Mouse (Mus musculus) liver, postnatal 0 days (tissue): Measurements from ENCODE around the gene Smad5. TPM values are rescaled to one million over a fixed set of nuclear protein-coding genes. Genes with fewer than 3 reads are reported as not detected.

ENCODE experiments used
- ATAC-seq: fragments of 200-750 bp; cut with Nextera tagmentation; 2 replicates; pipeline ENCODE4 v1.8.0; 2017; ENCODE audit warnings: mild to moderate bottlenecking, moderate library complexity
- DNase-seq: peaks from one replicate; pipeline ENCODE4 v3.0.0-alpha.2; 2016
- H3K27ac ChIP-seq: fragments of 300-500 bp; sonication (generic); 2 replicates; pipeline ENCODE4 v1.5.1; 2014; ENCODE audit warnings: antibody characterized with exemption, moderate library complexity, mild to moderate bottlenecking, low read depth
- H3K27me3 ChIP-seq: fragments of 300-500 bp; sonication (generic); 2 replicates; pipeline ENCODE4 v1.6.1; 2014; ENCODE audit warnings: low read length, control low read depth, mixed read lengths; ENCODE audit not compliant: insufficient read depth
- H3K36me3 ChIP-seq: fragments of 300-500 bp; sonication (generic); replicated peaks from 2 replicates; pipeline ENCODE4 v1.6.1; 2014; ENCODE audit warnings: mild to moderate bottlenecking, control low read depth, low read length, moderate library complexity, mixed read lengths; ENCODE audit not compliant: insufficient read depth
- H3K4me1 ChIP-seq: fragments of 300-500 bp; sonication (generic); 2 replicates; pipeline ENCODE4 v1.6.1; 2014; ENCODE audit warnings: antibody characterized with exemption, mild to moderate bottlenecking, control low read depth; ENCODE audit not compliant: insufficient read depth
- H3K4me2 ChIP-seq: fragments of 300-500 bp; sonication (generic); 2 replicates; pipeline ENCODE4 v1.6.1; 2014; ENCODE audit warnings: low read depth, mild to moderate bottlenecking, low read length, moderate library complexity, mixed read lengths
- H3K4me3 ChIP-seq: fragments of 300-500 bp; sonication (generic); 2 replicates; pipeline ENCODE4 v1.5.1; 2014; ENCODE audit warnings: low read depth, low read length
- H3K9ac ChIP-seq: fragments of 300-500 bp; sonication (generic); replicated peaks from 2 replicates; pipeline ENCODE4 v1.6.1; 2014; ENCODE audit warnings: mild to moderate bottlenecking, moderate library complexity
- H3K9me3 ChIP-seq: fragments of 300-500 bp; sonication (generic); 2 replicates; pipeline ENCODE4 v1.6.1; 2016; ENCODE audit warnings: mild to moderate bottlenecking, control low read depth, low read length, mixed read lengths
- CTCF ChIP-seq: sonication (generic); IDR thresholded peaks from 2 replicates; pipeline ENCODE4 v1.5.1; 2016; ENCODE audit warnings: antibody characterized with exemption, low read depth
- EP300 ChIP-seq: IDR thresholded peaks from 2 replicates; pipeline ENCODE4 v1.6.1; 2016; ENCODE audit warnings: antibody characterized with exemption, low read depth, mild to moderate bottlenecking
- WGBS: fragments of 180-500 bp; shearing (Covaris S2); extraction: QIAGEN DNeasy Blood & Tissue Kit; methylation state at CpG from one replicate; pipeline ENCODE4 v1.1.7; 2014; ENCODE audit not compliant: insufficient replicate concordance; 5-methylcytosine and 5-hydroxymethylcytosine counted together
- polyA plus RNA-seq: library from polyadenylated mRNA; unstranded; fragments of >200 nt; fragmentation: Nextera tagmentation; extraction: Ambion mirVana; gene quantifications from 2 replicates; pipeline ENCODE4 v1.2.1, GENCODE M21; 2015

The Smad5 gene
- polyA plus RNA-seq, 1 experiment from 2014 or later, result 3.8 TPM

DNA sequence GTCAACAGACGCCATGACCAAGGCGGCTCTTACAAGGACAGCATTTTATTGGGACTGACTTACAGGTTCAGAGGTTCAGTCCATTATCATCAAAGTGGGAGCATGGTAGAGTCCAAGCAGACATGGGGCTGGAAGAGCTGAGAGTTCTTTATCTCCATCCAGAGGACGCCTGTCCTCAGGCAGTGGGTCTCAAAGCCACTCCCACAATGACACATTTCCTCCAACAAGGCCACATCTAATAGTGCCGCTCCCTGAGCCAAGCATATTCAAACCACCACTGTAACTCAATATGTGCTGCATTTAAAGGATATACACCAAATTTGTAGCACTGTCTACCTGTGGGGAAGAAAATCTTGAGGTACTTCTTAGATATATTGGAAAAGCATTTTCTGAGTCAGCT, 31.8 kb downstream of the Smad5 start:
- H3K4me1 ChIP-seq, result no peaks in the 10 kb centered on the region
- no peak overlapping the region for H3K4me3 ChIP-seq
- H3K4me2 ChIP-seq, result no peak overlapping the region
- peaks cover 37% of the 10 kb centered on the region for H3K36me3 ChIP-seq
- no peak for DNase-seq
- H3K9me3 ChIP-seq, result no peaks in the 10 kb centered on the region
- H3K27me3 ChIP-seq, result no peaks in the 10 kb centered on the region
- ATAC-seq, result no peak
- H3K9ac ChIP-seq, result no peak overlapping the region
- 70% methylated on average over 4 of the region's 4 CpGs for WGBS
- no peak overlapping the region for H3K27ac ChIP-seq
- TF ChIP-seq CTCF (no peak), EP300 (no peak)

DNA sequence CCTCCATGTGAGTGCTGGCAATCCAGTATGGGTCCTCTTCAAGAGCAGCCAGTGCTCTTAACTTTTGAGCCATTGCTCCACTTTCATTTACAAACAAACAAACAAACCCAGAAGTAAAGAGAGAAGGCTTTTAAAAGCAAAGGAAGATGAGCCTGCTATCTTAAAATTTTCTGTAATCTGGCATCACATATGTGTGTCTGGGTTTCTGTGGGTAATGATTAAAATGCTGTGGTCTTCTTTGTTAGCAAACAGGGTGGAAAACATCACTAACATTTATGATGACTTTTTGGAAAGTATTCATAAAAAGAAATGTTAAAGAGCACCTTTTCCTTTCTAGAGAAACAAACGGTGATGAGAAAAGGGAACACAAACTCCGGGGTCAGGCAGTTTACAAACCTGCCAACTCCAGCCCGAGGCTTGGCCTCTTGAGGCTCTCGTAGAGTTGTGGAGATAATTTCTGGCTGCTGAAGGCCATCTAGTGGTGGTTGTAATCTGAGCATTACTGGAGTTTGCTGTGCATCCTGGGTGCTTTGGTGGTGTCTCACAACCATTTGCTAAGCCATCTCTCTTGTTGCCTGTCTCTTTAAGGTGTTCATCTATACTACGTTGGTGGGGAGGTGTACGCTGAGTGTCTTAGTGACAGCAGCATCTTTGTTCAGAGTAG, 32.5 kb downstream of the Smad5 start:
- WGBS, result 50% methylated on average over 6 of the region's 6 CpGs
- H3K4me2 ChIP-seq, result no peak overlapping the region
- H3K4me1 ChIP-seq, result no peaks in the 10 kb centered on the region
- H3K36me3 ChIP-seq, result peaks cover 34% of the 10 kb centered on the region
- ATAC-seq (no peak), DNase-seq (no peak)
- H3K27me3 ChIP-seq, result no peaks in the 10 kb centered on the region
- no peaks in the 10 kb centered on the region for H3K9me3 ChIP-seq
- no peak overlapping the region for H3K9ac ChIP-seq
- TF ChIP-seq CTCF (peak; percentile 63), EP300 (no peak)
- H3K4me3 ChIP-seq, result no peak overlapping the region
- no peak overlapping the region for H3K27ac ChIP-seq

DNA sequence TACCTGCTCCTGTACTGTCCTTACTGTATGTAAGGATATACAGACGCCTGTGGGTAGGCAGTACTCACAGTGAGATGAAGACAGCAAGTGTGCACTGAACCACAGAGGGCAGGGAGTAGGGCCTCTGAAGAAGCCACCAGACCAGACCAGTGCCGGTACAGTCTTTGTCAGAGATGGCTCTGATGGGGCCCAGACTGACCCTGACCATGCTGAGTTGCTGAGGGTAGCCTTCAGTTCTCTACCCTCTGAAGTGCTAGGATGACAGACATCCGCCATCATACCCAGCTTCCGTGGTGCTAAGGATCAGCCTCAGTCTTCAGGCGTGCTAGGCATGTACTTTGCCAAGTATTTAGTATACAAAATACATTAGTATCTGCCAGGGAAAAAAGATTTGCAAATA, 36.7 kb downstream of the Smad5 start:
- no peak overlapping the region for H3K9ac ChIP-seq
- 86% methylated on average over 5 of the region's 5 CpGs for WGBS
- no peak overlapping the region for H3K27ac ChIP-seq
- no peaks in the 10 kb centered on the region for H3K27me3 ChIP-seq
- H3K4me2 ChIP-seq, result no peak overlapping the region
- no peak for DNase-seq
- H3K4me1 ChIP-seq, result no peaks in the 10 kb centered on the region
- ATAC-seq, result no peak
- TF ChIP-seq EP300, result no peak
- TF ChIP-seq CTCF, result no peak
- no peaks in the 10 kb centered on the region for H3K9me3 ChIP-seq
- no peak overlapping the region for H3K4me3 ChIP-seq
- peaks cover 14% of the 10 kb centered on the region for H3K36me3 ChIP-seq

DNA sequence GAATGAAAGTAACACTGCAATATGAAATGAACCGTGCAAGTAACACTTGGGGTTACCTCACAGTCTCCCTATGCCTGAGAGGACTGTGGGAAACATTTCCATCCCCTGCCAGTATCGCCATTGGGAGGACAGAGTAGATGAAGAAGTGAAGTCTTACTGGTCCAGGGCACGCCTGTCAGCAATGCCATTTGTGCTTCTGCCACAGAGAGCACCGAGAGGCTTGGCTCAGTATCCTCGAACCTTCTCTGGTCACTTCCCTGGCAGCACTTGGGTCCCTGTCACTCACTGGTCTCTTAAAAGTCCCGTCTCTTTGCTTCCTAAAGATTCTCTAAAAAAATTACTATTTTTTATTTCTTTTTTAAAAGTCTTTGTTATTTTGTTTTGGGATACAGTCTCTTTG, 37.7 kb downstream of the Smad5 start:
- no peaks in the 10 kb centered on the region for H3K4me1 ChIP-seq
- H3K4me3 ChIP-seq, result no peak overlapping the region
- H3K4me2 ChIP-seq, result no peak overlapping the region
- TF ChIP-seq CTCF (no peak), EP300 (no peak)
- 81% methylated on average over 6 of the region's 6 CpGs for WGBS
- no peak for DNase-seq
- no peaks in the 10 kb centered on the region for H3K9me3 ChIP-seq
- no peak overlapping the region for H3K9ac ChIP-seq
- ATAC-seq, result no peak
- H3K27me3 ChIP-seq, result no peaks in the 10 kb centered on the region
- no peak overlapping the region for H3K27ac ChIP-seq
- peaks cover 14% of the 10 kb centered on the region for H3K36me3 ChIP-seq

DNA sequence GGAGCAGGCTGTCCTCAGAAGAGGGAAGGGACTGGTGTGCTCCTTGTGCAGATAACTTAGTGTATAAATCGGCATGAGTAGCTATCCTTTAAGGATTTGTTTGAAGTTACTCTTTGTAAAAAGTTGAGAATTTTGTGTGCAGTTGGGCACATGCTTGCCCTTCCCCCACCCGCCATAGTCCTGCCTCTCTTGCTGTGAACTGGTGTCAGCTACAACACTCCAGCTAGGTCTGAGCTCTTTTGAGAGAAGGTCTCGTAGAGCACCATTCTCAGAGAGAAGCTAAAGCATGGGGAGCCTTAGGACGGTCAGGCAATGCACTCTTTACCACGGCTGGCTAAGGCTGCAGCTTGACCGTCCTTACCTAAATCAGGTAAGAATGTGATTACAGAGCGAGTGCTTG, 38.9 kb downstream of the Smad5 start:
- no peak for TF ChIP-seq EP300
- TF ChIP-seq CTCF, result no peak
- ATAC-seq, result no peak
- Histone ChIP-seq H3K4me2 (no peak overlapping the region), H3K9ac (no peak overlapping the region), H3K9me3 (no peaks in the 10 kb centered on the region), H3K27ac (no peak overlapping the region), H3K4me3 (no peak overlapping the region), H3K27me3 (no peaks in the 10 kb centered on the region), H3K4me1 (no peaks in the 10 kb centered on the region), H3K36me3 (peaks cover 14% of the 10 kb centered on the region)
- WGBS, result 89% methylated on average over 7 of the region's 7 CpGs
- DNase-seq, result no peak

DNA sequence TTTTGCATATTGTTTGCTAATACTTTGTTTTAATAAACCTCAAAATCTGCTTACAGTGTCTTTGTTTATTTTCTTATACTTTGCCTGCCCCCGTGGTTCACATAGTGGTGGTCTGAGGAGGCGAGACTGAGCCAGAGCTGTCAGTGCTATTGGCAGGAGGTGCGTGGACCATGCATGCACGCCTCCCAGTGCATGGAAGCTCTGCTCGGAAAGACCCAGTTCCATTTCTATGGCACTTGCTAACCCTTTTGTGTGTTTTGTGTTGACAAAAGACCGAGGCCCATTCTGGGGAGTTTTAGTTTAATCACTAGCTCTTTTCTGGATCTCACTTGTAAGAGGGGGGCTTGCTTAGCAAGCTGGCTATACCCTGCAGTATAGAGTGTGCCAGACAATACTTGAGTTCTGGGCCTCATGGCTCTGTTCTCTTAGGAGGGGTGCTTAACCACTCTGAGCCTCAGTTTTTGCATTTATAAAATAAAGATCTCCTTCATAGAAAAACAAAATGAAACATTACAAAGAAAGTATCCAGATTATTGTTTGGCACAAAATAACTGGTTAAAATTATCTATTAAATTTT, 39.6 kb downstream of the Smad5 start:
- ATAC-seq (no peak), DNase-seq (no peak)
- H3K4me2 ChIP-seq, result no peak overlapping the region
- H3K36me3 ChIP-seq, result peaks cover 14% of the 10 kb centered on the region
- H3K27me3 ChIP-seq, result no peaks in the 10 kb centered on the region
- no peak overlapping the region for H3K4me3 ChIP-seq
- H3K27ac ChIP-seq, result no peak overlapping the region
- H3K9ac ChIP-seq, result no peak overlapping the region
- no peaks in the 10 kb centered on the region for H3K4me1 ChIP-seq
- TF ChIP-seq EP300 (no peak), CTCF (no peak)
- H3K9me3 ChIP-seq, result no peaks in the 10 kb centered on the region
- 77% methylated on average over 6 of the region's 6 CpGs for WGBS
